Mouse (Mus musculus) G1E-ER4 (cell line): Measurements from ENCODE around the gene Ip6k1. TPM values are rescaled to one million over a fixed set of nuclear protein-coding genes. Genes with fewer than 3 reads are reported as not detected.

Source experiments
- GATA1 ChIP-seq: IDR thresholded peaks from one replicate; pipeline ENCODE4 v1.8.0; 2012; ENCODE audit warnings: low read length, inconsistent platforms
- polyA plus RNA-seq: library from polyadenylated mRNA; stranded (reverse); fragments of >175 nt; gene quantifications from 2 replicates; pipeline ENCODE4 v1.2.3, GENCODE M21; 2012

Gene Ip6k1
- polyA plus RNA-seq, 1 experiment = 109 TPM

- TF ChIP-seq GATA1 = no peak
Observed at GRCm38 (mm10) chr9:108062142-108062541, 59.8 kb downstream of the Ip6k1 start.

DNA sequence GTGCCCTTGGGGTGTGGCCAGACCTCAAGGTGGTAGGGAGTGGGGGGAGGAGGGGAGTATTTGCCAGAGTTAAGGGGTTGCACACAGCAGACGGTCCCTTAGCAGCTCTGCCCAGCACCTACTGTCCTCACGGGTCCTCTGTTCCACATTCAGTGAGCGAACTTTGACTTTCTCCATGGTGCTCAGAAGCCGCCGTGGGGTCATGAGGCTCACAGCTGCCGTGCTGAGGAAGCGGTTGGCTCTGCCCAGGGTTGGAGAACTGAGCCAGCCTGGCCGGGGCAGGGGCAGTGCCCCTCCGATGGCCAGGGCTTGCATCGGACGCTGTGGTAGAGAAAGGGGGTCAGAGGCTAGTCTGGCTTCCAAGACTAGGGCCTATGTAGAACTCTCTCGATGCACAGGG is 61.1 kb downstream of the Ip6k1 start:
- no peak for TF ChIP-seq GATA1

- no peak for TF ChIP-seq GATA1
Observed at GRCm38 (mm10) chr9:108065491-108066011, 63.2 kb downstream of the Ip6k1 start.

GRCm38 (mm10) chr9:108067199-108067598 is 64.9 kb downstream of the Ip6k1 start:
- no peak for TF ChIP-seq GATA1

DNA sequence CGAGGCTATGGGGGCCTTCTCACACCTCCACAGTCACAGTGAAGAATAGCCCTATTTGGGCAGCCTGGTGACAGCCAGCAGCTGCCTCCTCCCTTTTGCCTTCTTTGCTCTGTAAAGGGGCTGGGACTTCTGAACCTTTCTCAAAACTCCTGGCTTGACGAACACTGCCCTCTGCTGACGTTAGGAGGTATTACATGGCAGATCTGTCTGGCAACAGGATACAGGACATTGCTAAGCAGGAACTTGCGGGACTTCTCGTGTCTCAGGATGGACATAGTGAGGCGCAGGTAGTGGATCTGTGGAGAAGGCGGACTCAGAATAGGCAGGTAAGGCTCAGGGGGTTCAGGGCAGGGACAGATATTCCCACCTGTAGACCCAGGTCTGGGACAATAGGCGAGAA is 65.6 kb downstream of the Ip6k1 start:
- no peak for TF ChIP-seq GATA1

DNA sequence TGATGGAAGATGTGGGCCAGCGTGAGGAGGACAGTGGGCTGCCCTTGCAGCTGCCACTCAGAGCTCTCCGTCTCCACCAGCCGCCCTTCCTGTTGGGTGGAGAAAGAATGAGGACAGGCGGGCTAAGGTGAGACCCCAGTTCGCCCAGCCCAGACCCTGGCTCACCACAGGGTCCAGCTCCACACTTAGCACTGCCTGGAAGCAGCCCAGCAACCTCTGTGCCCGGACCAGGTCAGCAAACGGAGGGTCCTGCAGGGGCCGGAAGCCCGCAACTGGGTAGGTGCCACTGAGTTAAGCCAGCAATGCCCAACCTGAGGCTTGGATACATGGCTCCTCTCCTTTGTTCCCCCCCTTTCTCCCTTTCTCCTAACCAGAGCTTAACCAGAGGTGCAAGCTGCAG is 66.7 kb downstream of the Ip6k1 start:
- TF ChIP-seq GATA1 = no peak

DNA sequence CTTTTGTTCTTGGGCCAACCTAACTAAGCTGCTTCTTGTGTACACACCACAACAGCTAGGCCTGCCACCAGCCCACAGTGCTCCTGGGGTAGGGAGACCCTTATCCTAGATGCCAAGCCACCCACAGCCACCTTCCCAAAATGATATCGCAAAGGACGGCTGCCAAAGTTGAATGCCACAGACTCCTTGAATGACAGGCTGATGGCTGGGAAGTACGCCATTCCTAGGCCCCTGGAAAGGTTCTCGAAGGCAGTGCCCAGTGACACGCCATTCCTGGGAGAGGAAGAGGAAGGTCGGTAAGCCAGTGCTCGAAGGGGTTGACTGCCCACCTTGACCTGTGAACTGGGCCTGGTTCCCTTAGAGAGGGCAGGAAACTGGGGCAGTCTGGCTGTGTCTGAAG is 67.2 kb downstream of the Ip6k1 start:
- TF ChIP-seq GATA1 = no peak

DNA sequence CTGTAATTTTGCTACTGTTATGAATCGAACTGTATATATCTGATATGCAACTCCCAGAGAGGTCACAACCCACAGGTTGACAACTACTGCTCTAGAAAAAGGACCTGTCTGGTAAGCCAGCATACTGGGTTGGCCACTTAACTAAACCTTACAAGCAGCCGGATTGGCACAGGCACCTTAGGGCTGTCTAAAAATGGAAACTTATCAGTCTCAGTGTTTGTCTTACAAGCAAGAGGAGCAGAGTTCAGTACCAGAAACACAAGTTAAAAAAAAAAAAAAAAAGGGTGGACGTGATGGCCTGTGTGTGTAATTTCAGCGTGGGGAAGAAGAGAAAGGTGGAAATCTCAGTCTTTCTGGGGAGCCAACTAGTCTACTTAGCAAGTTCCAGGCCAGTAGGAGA is 69.5 kb downstream of the Ip6k1 start:
- TF ChIP-seq GATA1 = no peak

DNA sequence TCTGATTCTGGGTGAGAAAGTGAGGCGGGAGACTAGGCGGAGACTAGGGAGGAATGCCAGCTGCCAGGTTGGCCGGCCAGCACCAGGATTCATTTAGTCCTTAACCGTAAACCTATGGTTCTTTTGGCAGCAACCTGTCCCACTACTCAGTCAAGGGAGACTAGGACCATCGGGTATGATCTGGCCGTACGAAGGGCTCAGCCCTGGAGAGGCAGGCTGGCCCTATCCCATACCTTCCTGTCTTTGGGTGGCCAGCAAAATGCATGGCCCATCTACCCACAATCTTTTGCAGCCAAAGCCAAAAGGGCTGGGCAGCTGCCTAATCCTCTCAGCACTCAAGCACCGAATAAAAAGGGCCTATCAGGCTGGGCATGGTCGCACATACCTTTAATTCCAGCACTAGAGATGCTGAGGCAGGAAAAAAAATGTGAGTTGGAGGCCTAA is 70.2 kb downstream of the Ip6k1 start:
- no peak for TF ChIP-seq GATA1

- no peak for TF ChIP-seq GATA1
Observed at GRCm38 (mm10) chr9:108073141-108073930, 71.0 kb downstream of the Ip6k1 start.

- no peak for TF ChIP-seq GATA1
Observed at GRCm38 (mm10) chr9:108080168-108080567, 77.9 kb downstream of the Ip6k1 start, which contains the start of gene Mst1. Gene Mst1 (plus strand): TSS chr9:108080436.

GRCm38 (mm10) chr9:108082549-108082948 is 80.2 kb downstream of the Ip6k1 start:
- no peak for TF ChIP-seq GATA1

DNA sequence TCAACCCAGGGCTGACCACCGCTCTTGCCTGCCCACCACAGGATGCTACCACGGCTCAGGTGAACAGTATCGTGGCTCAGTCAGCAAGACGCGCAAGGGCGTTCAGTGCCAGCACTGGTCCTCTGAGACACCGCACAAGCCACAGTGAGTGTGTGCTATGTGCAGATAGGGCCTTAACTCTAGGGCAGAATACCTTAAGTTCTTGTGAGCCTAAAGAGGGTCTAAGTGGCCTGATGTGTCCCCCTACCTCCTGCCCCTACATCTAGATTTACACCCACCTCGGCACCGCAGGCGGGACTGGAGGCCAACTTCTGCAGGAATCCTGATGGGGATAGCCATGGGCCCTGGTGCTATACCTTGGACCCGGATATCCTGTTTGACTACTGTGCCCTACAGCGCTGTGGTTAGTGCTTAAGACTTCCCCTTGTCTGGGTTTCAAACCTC is 80.7 kb downstream of the Ip6k1 start, which contains the start of gene Rnf123:
Gene Rnf123 (minus strand): TSS at position 359 of the 444 bp plus-strand sequence.
- no peak for TF ChIP-seq GATA1

DNA sequence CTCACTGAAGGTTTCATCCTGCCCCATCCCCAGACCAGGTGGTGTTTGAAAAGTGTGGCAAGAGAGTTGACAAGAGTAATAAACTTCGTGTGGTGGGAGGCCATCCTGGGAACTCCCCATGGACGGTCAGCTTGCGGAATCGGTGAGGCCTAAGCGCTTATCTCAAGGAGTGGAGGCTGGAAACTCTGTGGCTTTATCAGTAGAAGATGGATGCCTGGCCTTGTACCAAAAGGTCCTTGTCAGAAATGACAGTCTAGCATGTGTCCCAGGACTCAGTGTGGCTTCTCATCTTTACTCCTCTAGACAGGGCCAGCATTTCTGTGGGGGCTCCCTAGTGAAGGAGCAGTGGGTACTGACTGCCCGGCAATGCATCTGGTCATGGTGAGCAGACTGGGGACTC is 81.3 kb downstream of the Ip6k1 start:
- TF ChIP-seq GATA1 = no peak

DNA sequence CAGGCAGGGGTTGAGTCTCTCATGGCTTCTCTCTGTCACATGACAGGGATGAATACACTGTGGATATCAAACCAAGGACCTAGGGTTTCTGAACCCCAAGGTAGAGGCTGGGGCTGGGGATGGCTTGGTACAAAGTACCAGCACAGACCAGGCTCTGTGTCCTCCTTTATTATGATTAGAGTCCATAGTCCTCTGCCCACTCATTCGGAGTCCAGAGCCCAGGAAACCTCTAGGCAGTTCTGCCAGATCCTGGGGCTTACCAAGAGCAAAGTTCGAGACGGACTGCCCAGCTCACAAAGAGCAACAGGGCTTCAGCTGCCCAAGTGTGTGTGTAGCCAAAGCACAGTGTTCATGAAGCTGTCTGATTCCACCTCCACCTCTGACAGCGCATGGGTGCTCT is 83.0 kb downstream of the Ip6k1 start:
- TF ChIP-seq GATA1 = no peak

DNA sequence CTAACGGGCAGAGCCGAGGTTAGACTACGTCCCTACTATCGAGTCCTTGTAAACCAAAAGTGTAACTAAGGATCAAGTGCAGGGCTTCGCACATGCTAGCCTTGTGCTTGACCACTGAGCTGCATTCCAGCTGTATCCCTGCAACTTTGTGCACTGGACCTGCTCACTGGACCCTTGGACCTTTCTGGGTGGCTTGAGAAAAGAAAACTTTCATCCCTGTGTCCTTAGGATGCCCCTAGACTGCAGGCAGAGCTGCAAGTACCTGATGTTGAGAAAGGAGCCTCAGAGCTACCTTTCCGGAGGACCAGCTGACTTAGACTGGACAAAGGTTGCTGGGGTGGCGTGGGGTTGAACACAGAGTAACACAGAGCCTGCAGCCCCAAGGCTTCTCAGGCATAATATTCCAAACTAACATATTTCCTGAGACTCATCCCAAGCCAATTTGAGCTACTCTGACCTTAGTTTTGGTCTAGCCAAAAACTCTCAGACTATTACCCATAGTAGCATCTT is 88.4 kb downstream of the Ip6k1 start:
- TF ChIP-seq GATA1 = no peak

GRCm38 (mm10) chr9:108093586-108093985 is 91.3 kb downstream of the Ip6k1 start:
- TF ChIP-seq GATA1 = no peak
